In genomic region chr6:145341301-145342193, GRCm38 (mm10) we compare ENCODE assay signal across 8 mouse cellular contexts.
DNase-seq lines count a peak whose midpoint lies in the region; ATAC-seq and TF ChIP-seq lines count a peak whose summit lies in the region.

No protein-coding gene starts in this region.

- intact Hi-C loops in heart, adult 2 months (cut with DNase I): loop anchor here (1.0 to 2.0 kb wide), 5 partner anchors 45 to 251 kb away; partner anchors contain the start of gene Kras

- DNase-seq in 416B (ENCODE audit: low read depth): peak; percentile 98
- DNase-seq in adrenal gland, postnatal 4 days (ENCODE audit: low spot score in 2 of 2): peak; percentile 36 to 70
- DNase-seq in heart, adult 2 months: peak; percentile 82 to 85
- DNase-seq in kidney, adult 2 months: peak; percentile 95
- DNase-seq in limb, embryonic 11.5 days (ENCODE audit: low spot score): peak; percentile 81

- H3K9me3 ChIP-seq in embryonic facial prominence, embryonic 13.5 days: peaks cover 6% of the 10 kb centered on the region; the same call in 1 of the 2 replicates
- no peaks in the 10 kb centered on the region for H3K9me3 ChIP-seq in limb, embryonic 11.5 days (ENCODE audit: control insufficient read depth, low read length)
- H3K9me3 ChIP-seq in midbrain, embryonic 13.5 days: no peaks in the 10 kb centered on the region

- H3K27ac ChIP-seq in embryonic facial prominence, embryonic 13.5 days: peak overlapping the region; percentile 87
- peak overlapping the region; percentile 95 for H3K27ac ChIP-seq in heart, adult 2 months
- peak overlapping the region; percentile 68 for H3K27ac ChIP-seq in kidney, adult 2 months (ENCODE audit: insufficient read depth, low read depth, low read length)
- no peak overlapping the region for H3K27ac ChIP-seq in limb, embryonic 11.5 days (replicated peaks; ENCODE audit: low read depth, low read length)
- H3K27ac ChIP-seq in midbrain, embryonic 13.5 days: peak overlapping the region; percentile 83
- peak overlapping the region; percentile 84 for H3K27ac ChIP-seq in small intestine, adult 2 months (ENCODE audit: insufficient read depth, low read depth, low read length)

- H3K79me2 ChIP-seq in heart, adult 2 months (replicated peaks; ENCODE audit: control insufficient read depth, insufficient read depth, low read length): no peaks in the 10 kb centered on the region

- peak; percentile 96 for TF ChIP-seq CTCF in heart, adult 2 months (IDR thresholded peaks at IDR 0.05)
- peak; percentile 65 for TF ChIP-seq CTCF in kidney, adult 2 months (conservative IDR thresholded peaks at IDR 0.05; ENCODE audit: insufficient read depth, insufficient read length, low read depth, low read length)
- peak; percentile 61; the same call in 1 of the 2 replicates for TF ChIP-seq CTCF in small intestine, adult 2 months (IDR thresholded peaks at IDR 0.05; ENCODE audit: extremely low read depth, insufficient read length, insufficient replicate concordance, low read depth, low read length)

- H3K4me1 ChIP-seq in embryonic facial prominence, embryonic 13.5 days: 0 out of 2 replicates have a peak, but pooled peaks cover 5% of the 10 kb centered on the region
- peaks cover 2% of the 10 kb centered on the region for H3K4me1 ChIP-seq in heart, adult 2 months (ENCODE audit: control insufficient read depth, insufficient read depth, low read length)
- H3K4me1 ChIP-seq in kidney, adult 2 months (ENCODE audit: control insufficient read depth, insufficient read depth, low read length): peaks cover 14% of the 10 kb centered on the region; the same call in 1 of the 2 replicates
- H3K4me1 ChIP-seq in limb, embryonic 11.5 days (ENCODE audit: control insufficient read depth, insufficient read depth, low read length): no peaks in the 10 kb centered on the region
- H3K4me1 ChIP-seq in midbrain, embryonic 13.5 days (replicated peaks): peaks cover 10% of the 10 kb centered on the region; the same call in 1 of the 2 replicates
- H3K4me1 ChIP-seq in small intestine, adult 2 months (ENCODE audit: control insufficient read depth, insufficient read depth, insufficient read length, low read length): peaks cover 28% of the 10 kb centered on the region

- peak overlapping the region; percentile 54 for H3K4me3 ChIP-seq in embryonic facial prominence, embryonic 13.5 days
- H3K4me3 ChIP-seq in heart, adult 2 months: peak overlapping the region; percentile 53
- peak overlapping the region; percentile 53 for H3K4me3 ChIP-seq in kidney, adult 2 months (ENCODE audit: insufficient read depth, low read depth, low read length)
- peak overlapping the region; percentile 31 for H3K4me3 ChIP-seq in limb, embryonic 11.5 days (ENCODE audit: low read depth, low read length)
- peak overlapping the region; percentile 47 for H3K4me3 ChIP-seq in midbrain, embryonic 13.5 days (replicated peaks)
- peak overlapping the region; percentile 61 for H3K4me3 ChIP-seq in small intestine, adult 2 months (ENCODE audit: low read depth, low read length)

- 0 out of 2 replicates have a peak, but pooled peaks have one; percentile 27 for TF ChIP-seq EP300 in heart, adult 2 months (IDR thresholded peaks at IDR 0.05; ENCODE audit: insufficient read depth, low read depth, low read length)

- TF ChIP-seq POLR2A in heart, adult 2 months (IDR thresholded peaks at IDR 0.05; ENCODE audit: insufficient read depth, low read depth, low read length): peak; percentile 81
- no peak for TF ChIP-seq POLR2A in kidney, adult 2 months (IDR thresholded peaks at IDR 0.05; ENCODE audit: low read depth, low read length)
- peak; percentile 41; the same call in 1 of the 2 replicates for TF ChIP-seq POLR2A in small intestine, adult 2 months (IDR thresholded peaks at IDR 0.05; ENCODE audit: low read depth, low read length)

- WGBS in embryonic facial prominence, embryonic 13.5 days: under 1% methylated on average over 33 of the region's 33 CpGs
- under 1% methylated on average over 33 of the region's 33 CpGs for whole genome bisulfite sequencing in heart, adult 2 months
- under 1% methylated on average over 33 of the region's 33 CpGs for WGBS in kidney, adult 2 months
- WGBS in limb, embryonic 11.5 days: under 1% methylated on average over 33 of the region's 33 CpGs
- WGBS in midbrain, embryonic 13.5 days: under 1% methylated on average over 33 of the region's 33 CpGs
- WGBS in small intestine, adult 2 months: under 1% methylated on average over 33 of the region's 33 CpGs

- H3K27me3 ChIP-seq in embryonic facial prominence, embryonic 13.5 days: peaks cover 21% of the 10 kb centered on the region
- H3K27me3 ChIP-seq in heart, adult 2 months (ENCODE audit: control insufficient read depth, insufficient read depth, low read length): no peaks in the 10 kb centered on the region
- H3K27me3 ChIP-seq in kidney, adult 2 months (replicated peaks; ENCODE audit: control insufficient read depth, insufficient read depth, low read length): no peaks in the 10 kb centered on the region
- no peaks in the 10 kb centered on the region for H3K27me3 ChIP-seq in limb, embryonic 11.5 days (ENCODE audit: control insufficient read depth, insufficient read depth, low read length)
- peaks cover 22% of the 10 kb centered on the region for H3K27me3 ChIP-seq in midbrain, embryonic 13.5 days
- no peaks in the 10 kb centered on the region for H3K27me3 ChIP-seq in small intestine, adult 2 months (ENCODE audit: control insufficient read depth, insufficient read depth, low read length)

- peak; percentile 15; the same call in 1 of the 2 replicates for ATAC-seq in embryonic facial prominence, embryonic 13.5 days (ENCODE audit: insufficient number of reproducible peaks, insufficient read depth, low FRiP score, low TSS enrichment, low read depth)
- ATAC-seq in limb, embryonic 11.5 days (ENCODE audit: insufficient number of reproducible peaks, low FRiP score, low TSS enrichment, low read depth): peak; percentile 13
- ATAC-seq in midbrain, embryonic 13.5 days: peak; percentile 46

- no peaks in the 10 kb centered on the region for H3K36me3 ChIP-seq in embryonic facial prominence, embryonic 13.5 days
- H3K36me3 ChIP-seq in heart, adult 2 months (ENCODE audit: control insufficient read depth, insufficient read depth, low read length): no peaks in the 10 kb centered on the region
- no peaks in the 10 kb centered on the region for H3K36me3 ChIP-seq in kidney, adult 2 months (ENCODE audit: control insufficient read depth, insufficient read depth, low read length)
- H3K36me3 ChIP-seq in limb, embryonic 11.5 days (ENCODE audit: control insufficient read depth, insufficient read depth, low read length): no peaks in the 10 kb centered on the region
- no peaks in the 10 kb centered on the region for H3K36me3 ChIP-seq in midbrain, embryonic 13.5 days
- no peaks in the 10 kb centered on the region for H3K36me3 ChIP-seq in small intestine, adult 2 months (ENCODE audit: control insufficient read depth, insufficient read depth, low read length)

- H3K4me2 ChIP-seq in embryonic facial prominence, embryonic 13.5 days: peak overlapping the region; percentile 82
- peak overlapping the region; percentile 56 for H3K4me2 ChIP-seq in limb, embryonic 11.5 days (ENCODE audit: low read depth, severe bottlenecking)
- H3K4me2 ChIP-seq in midbrain, embryonic 13.5 days (replicated peaks): peak overlapping the region; percentile 68

- H3K9ac ChIP-seq in embryonic facial prominence, embryonic 13.5 days: peak overlapping the region; percentile 72
- H3K9ac ChIP-seq in heart, adult 2 months (ENCODE audit: low read depth, low read length): peak overlapping the region; percentile 40
- no peak overlapping the region for H3K9ac ChIP-seq in limb, embryonic 11.5 days (ENCODE audit: low read length)
- H3K9ac ChIP-seq in midbrain, embryonic 13.5 days (replicated peaks): peak overlapping the region; percentile 61
